Mouse (Mus musculus) inflammation-experienced regulatory T-cells, adult 6 months (primary cell): ENCODE data around the gene Dusp1. TPM values are rescaled to one million over a fixed set of nuclear protein-coding genes. Genes with fewer than 3 reads are reported as not detected.
A peak's percentile ranks its signal among the peaks of the same experiment; 100 is the strongest.

Source experiments
- ATAC-seq: one replicate; pipeline ENCODE4 v1.8.0; 2017
- polyA plus RNA-seq, 3 experiments: library from polyadenylated mRNA; unstranded; fragments of 100-300 nt; shearing (Covaris generic); gene quantifications; one replicate each; pipeline ENCODE4 v1.2.1; 2017

Gene Dusp1
- polyA plus RNA-seq, 3 experiments from 2014 or later: 31.4 to 56.0 (median 32.0) TPM

DNA sequence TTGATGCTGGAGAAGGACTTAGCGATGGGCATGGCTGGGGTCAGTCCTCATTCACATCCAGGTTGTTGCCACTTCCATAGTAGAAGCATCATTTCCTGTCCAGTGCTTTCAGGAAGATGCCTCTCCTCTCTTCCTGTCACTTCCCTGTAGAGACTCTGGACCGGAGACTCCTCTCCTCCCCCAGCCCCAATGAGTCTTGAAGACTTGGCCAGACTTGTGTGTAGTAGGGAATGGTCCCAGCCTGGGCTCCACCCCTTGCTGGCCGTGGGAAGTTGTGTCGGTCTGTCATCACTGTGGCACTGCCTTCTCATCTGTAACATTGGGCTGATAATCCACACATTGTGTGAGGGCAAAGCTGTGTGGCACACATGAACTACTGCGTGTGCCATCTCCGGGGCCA lies 21.7 kb upstream of the Dusp1 start:
- no peak for ATAC-seq

DNA sequence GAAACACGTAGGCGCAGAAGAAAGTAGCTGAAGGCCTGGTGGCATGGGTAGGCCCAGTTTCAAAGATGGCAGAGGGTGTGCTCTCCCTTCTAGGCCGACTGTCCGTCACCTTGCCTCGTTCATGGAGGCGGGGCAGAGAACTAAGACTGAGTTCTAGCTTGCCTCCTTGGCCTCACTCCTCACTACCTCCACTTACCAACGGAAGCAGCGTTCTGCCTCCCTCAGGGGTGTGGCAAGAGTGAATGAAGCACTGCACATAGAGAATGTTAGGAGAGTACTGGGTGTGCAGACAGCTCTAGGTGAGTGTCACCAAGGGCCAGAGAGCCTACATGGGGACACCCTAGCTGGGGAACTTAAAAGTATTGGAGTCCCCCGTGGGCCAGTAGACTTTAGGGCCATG lies 21.1 kb upstream of the Dusp1 start:
- ATAC-seq: no peak

DNA sequence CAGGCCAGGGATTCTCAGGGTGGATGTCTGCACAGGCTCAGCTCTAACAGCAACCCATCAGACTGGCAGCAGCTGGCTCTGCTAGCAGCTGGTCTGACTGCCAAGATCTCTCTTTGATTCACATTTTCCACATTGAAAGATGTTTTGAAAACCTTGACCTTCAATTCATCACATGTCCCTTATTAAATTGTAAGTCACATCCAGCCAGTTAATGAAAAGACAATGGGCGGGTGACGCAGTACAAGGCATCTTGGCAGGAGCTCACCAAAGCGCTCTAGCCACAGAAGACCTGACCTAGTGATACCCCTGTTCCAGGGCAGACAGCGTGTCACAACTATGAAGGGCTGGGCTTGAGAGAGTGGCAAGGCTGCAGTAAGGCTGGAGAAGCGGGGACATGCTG lies 20.4 kb upstream of the Dusp1 start:
- ATAC-seq: no peak

DNA sequence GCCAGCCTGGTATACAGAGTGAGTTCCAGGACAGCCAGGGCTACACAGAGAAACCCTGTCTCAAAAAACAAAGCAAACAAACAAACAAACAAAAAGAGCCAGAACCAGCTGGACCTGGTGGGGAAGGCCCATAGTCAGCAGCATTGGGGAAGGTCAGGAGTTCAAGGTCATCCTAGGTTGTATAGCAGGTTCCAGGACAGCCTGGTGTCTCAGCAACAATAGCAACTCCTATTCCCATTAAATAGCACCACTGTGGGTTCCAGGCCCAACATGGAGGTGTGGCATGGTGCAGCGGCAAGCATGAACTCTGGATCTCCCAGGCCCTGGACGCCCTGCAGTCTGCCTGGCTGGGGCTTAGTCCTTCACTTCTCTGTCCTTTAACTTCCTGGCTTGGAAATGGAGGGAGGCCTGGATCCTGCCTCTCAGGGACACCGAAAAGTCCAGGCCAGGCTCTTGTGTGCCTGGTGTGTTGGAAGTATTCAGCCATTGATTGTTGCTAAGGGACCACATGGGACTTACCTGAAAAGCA lies 19.0 kb upstream of the Dusp1 start:
- no peak for ATAC-seq

DNA sequence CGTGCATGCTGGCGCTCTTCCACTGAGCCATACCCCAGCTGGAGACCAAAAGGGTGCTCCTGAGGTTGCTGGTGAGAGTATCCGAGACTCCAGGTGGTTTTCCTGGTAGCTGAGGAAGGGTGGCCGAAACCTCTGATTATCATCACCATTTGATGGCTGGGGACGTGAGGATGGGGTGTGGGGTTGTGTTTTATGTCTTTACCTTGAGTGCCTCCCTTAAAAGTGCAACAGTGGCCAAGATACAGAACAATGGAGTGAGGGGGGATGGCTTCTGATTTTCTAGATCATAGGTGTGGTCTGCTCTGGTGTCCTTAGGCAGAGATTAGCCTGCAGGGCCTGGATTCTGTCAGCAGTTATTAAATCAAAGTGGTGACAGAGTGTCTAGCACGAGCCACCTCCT lies 17.5 kb upstream of the Dusp1 start:
- no peak for ATAC-seq

DNA sequence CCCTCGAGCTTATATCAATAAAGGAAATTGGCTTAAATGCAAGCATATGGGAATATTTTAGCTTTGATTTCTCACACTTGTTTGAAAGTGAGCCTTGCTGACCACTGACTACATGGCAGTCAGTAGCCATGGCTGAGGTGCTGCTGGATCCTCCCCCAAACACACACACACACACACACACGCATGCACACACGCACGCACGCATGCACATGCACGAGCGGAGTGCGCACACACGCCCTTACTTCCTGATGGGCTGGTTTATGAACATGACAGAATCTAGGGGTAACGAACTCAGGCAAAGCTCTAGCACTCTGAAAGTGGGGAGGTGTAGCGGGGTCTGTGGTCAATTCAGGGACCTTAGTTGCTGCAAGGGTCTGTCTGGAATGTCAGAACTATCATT lies 16.8 kb upstream of the Dusp1 start:
- no peak for ATAC-seq

DNA sequence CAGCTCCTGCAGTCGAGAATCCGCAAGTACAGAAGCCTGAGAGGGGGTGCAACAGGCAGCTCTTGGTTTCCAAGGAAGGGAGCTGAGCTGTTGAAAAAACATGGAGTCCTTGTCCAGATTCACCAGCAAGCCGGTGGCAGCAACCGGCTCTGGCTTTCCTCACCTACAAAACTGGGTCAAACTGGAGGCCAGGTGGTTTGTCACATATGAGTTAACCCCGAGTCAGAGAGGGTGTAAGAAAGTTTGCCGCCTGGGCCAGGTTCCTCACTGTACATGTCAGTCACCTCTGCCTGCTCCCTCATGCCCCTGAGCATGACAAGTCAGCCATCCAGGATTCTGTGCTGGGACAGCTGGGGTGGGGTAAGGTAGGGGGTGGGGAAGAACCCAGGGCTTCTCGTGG lies 16.2 kb upstream of the Dusp1 start:
- no peak for ATAC-seq

DNA sequence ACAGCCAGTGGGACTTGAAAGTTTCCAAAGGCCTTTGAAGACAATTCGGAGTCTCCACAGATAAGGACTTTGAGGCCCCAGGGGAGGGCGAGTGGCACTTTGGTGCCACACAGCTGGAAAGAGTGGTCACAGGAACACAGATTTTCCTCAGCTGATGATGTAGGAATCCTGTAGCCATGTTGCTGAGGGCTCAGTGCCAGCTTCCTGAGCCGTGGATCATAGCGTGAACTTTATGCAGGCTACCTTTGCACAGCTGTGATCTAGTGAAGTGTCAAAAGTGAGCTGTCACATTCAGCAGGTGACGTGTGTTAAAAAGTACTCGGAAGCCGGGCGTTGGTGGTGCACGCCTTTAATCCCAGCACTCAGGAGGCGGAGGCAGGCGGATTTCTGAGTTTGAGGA lies 15.4 kb upstream of the Dusp1 start:
- ATAC-seq: no peak

DNA sequence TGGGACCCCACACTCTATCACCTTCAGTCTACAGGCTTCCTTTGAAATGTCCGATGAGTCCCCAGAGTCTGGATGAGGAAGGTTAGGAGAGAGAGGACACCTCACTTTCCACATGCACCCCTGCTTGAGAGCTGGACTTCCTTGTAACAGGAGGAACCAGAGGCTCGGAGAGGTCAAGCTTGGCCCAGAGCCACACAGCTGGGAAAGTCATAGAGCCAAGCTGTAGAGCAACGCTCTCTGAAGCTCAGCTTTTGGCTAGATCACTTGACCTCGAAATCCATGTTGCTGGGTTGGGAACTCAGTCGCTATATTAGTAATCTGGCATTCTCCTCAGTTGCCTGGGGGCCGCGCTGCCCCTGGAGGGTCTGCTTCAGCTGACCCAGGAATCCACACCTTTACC lies 14.9 kb upstream of the Dusp1 start:
- no peak for ATAC-seq

DNA sequence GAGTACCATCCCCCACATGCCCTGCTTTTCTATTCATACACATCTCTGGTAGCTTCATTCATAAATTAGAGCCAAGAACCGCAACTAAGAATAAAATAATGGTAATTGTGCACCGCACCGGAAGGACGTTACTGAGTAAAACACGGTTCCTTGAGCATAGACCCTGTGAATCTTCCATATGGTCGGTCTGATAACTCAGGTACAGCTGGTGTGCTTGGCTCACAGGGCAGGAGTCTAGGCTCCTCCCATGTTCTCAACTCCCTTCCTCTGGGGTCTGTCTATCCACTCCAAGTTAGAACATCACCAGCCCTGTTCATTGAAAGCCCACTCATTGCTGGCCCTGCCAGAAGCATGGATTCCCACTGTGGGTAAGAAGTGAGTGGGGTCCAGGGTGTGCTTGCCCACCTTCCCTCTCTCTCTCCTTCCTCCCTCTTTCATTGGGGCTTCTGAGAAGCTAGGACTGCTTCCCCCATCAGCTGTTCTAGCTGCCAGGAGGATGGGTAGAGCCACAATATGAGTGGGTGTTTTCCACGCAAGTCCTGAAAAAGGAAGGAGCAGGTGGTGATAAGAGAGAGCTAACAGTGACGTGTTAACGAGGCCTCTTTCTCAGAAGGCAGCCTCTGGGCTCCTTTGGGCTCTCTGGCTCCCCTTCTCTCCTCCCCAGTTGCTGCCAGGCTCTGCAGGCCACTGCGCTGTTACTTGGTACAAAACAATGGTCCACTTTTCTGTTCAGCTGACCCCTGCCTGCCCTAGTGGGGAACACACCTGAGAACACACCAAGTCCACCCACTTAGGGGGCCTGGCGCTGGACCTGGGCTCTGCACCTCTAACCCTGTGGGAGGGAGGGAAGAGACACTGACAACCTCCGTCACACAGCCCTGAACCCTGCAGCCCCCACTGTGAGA lies 14.1 kb upstream of the Dusp1 start:
- ATAC-seq: no peak

DNA sequence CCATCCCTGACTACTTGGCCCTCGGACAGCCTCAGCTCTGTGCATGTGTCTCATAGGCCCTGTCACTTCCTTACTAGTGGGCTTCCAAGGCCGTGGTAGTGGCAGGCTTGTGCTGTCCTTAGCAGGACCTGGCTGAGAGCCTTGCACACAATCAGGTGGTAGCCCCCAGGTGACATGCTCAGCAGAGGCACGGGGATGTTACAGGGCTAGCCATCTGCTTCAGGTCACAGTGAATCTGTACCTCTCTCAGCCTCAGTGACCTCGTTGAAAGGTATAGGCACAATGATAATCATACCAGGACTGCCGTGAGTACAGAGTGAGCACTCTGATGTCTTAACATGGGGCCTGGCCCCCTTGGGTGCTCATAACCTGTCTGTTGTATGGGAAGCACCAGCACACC lies 12.8 kb upstream of the Dusp1 start:
- no peak for ATAC-seq

DNA sequence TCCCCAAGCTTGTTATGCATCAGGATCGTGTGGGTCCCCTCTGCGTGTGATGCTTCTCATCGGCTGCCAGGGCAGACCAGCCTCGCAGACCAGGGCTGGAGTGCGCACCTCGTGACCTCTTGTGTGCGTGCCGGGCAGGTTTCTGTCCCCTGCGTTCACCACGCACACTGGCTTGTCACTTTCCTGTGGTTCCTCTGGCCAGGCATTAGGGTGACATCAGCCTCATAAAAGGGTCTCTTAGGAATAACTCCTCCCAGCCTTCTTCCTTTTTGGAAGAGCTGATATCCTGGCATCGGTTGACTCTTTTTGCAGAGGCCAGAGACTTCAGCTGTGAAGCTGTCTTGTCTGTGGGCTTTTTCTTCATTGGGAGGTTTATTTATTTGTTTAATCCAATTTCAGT lies 12.2 kb upstream of the Dusp1 start:
- ATAC-seq: no peak

DNA sequence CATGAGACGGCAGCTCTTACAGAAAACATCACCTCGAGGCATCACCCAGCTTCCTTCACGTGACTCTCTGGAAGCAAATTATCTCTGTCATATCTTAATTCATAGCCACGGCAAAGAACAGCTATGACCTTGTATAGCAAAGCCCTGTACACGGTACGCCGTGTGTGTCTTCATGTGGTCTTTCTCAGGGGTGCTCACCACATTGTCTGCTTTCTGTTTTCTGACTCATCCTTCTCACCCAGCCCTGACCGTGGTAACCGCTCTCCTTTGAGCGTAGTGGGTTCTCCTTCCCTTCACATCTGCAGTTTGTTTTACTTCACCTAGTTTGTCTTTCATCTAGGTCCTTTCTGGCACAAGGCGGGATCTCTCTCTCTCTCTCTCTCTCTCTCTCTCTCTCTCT lies 10.3 kb upstream of the Dusp1 start:
- ATAC-seq: peak; percentile 91

DNA sequence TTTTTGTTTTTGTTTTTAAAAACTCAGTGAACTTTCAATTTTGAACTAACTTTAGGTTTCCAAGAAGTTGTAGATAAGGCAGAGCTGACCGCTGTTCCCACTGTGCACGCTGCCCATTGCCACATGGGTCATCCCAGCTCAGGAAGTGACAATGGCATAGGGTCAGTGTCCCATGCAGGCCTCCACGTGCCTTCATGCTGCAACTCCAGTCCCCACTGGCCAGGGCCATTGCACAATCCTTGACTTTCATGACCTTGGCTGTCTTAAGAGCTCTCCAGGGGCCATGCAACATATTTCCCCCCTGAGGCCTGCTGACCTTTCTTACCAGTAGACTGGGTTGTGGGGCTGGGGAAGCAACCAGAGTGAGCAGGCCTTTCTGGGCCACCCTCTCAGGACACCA lies 9.4 kb upstream of the Dusp1 start:
- no peak for ATAC-seq

DNA sequence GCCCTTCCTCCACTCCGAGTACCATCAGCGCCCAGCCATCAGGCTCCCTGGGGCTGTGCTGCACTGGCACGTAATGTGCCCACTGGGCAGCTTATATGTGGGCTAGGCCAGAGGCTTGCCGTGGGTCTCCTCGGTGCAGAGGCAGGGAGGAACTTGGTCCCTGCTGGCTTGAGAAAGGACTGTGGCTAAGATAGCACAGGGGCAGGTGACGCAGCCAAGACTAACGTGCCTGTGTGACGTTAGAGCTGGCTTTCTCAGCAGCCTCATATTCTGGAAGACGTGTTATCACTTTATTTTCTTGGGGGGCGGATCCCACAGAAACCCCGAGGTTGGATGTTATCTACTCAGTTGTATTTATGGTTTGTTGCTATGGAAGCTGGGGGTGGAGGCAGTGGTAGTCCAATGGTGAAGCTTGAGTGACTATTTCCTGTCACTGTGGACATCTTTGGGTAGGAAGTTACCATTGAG lies 8.8 kb upstream of the Dusp1 start:
- peak; percentile 42 for ATAC-seq

DNA sequence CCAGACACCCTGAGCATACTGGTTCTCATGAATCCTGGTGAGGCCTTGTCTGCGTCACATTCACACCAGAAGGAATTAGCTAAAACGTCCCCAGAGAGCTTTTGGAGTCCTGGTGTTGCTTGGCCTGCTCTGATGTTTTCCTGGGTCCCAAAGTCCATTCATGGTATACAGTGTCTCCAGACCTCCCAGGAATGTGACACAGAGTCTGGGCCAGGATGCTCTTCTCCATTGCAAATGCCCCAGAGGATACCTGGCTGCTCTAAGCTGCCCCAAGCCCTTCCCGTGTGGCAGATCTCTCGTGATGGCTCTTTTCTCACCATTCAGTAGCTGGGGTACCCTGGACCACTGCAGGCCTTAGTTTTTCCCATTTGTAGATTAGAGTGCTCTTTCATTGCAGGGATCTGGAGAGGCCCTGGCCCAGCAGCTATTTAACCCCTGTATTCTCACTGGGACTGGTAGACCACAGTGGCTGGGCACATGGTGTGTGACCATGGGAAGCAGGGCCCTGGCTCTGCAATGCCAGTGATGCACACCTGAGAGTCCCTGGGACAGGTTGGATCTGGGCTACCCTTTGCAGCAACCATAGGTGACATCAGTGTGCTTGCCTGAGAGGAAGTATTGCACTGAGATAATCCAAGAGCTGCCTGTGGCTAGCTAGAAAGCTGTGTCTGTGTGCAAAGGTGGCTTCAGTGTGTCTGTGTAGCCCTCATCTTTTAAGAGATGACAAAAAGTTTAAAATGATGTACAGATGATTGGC lies 7.8 kb upstream of the Dusp1 start:
- ATAC-seq: no peak

DNA sequence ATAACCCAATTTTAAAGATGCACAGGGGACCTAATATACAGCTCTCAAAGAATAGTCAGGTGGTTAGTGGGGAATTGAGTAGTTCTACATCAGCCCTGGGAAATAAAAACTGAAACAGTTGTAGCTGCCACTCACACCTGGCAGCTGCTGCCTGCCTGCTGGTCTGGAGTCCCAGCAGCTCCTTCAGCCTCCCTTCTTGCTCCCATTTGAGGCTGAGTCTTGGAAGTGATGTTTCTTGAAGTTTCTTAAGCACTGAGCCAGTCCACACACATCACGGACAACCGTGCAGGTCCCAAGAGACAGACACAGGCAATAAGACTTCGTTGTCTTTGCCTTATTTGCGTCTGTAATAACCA lies 5.9 kb upstream of the Dusp1 start:
- ATAC-seq: no peak

DNA sequence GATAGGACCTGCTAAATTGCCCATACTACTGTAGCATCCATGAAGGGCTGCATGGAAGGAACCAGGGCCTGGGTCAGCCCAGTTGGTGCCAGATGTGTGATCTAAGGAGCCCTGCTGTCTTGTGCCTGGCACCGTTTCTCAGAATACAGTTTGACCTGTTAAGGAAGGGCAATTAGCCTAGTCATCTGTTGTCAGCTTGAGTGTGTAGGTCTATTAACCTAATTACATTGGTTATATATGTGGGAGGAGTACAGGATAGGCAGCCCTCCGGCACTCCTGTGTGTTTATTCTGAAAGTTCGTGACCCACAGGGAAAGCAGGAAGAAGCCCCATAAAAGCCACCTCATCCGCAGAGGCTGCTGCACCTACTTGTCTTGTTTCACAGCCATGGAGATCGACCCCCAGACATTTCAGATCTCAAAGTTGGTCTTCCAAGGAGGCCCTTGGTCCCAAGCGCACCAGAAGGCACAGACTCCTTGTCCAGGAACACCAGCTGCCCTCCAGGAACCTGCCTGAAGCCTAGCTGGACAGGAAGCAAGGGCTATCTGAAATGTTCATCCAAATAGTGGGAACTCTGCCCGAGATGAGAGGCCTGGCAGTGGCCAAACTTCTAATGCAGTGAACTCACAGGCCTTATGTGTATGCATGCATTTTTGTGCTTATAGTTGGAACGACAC lies 5.4 kb upstream of the Dusp1 start:
- no peak for ATAC-seq

DNA sequence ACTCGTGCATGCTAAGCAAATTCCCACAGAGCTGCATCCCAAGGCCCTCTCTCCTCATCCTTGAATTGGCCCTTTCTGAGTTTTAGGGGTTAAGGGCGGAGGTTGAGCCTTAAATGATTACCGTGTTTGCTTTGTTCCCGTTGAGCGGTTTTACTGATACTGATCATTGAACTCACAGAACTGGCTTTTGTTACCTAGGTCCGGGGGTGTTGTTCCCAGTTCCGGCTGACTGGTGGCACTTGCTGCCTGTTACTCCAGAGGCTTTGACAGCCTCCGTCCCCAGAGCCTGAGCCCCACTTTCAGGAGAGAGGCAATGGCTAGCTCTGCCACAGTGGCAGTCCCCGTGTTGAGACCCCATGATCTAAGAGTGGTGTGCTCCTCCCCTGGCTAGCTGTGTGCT lies 2.5 kb upstream of the Dusp1 start:
- no peak for ATAC-seq

DNA sequence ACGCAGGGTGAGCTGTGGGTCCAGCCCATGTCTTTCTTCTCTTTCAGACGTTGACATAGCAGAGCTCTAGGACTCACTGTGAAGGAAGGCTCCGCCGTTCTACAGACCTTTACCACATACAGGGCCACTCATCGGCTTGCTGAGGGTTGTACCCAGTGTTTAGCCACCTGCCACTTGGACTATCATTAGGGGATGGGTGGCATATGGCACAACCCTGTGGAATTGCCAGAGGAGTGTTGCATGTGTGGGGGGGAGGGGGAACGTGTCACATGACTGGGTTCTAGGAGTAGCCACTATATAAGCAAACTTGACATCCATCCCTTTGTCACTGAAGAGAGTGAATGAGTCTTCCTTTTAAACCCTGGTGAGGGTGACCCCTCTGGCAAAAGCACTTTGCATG lies 1.5 kb upstream of the Dusp1 start:
- no peak for ATAC-seq

DNA sequence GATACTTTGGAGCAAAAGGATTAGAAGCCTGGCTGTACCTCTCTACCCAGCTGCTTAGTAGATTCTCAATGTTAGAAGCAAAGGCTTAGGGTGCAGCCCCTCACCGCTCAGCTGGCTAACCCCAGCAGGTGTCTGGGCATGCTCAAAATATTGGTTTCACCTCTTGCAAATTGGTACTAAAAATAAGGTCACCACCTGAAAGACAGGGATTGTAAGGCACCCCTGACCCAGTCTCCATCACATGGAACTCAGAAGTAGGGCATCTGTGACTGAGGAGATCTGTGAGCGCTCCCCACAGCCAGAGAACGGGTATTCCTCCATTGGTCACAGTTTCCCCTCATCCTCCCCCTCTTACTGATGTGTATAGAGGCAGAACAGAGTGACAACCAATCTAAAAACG lies 364 bp upstream of the Dusp1 start:
- ATAC-seq: no peak

DNA sequence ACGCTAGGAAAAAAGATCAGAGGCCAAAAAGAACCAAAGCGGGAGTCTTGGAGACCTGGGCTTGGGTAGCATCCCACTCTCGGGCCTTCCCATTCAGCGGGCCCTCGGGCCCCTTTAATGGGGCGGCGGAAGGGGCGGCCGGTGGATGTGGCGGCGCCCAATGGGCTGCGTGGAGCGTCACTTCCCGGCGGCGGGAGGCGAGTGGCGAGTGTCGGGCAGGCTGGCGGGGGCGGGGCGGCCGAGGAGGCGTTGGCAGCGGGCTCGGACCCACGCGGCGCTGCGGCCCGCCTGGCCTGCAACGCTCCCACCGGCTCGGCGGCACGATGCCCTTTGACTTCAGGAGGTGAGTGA lies 663 bp downstream of the Dusp1 start, which contains the start of gene Ergic1:
Ergic1 (plus strand) TSS at position 200 of the 351 bp plus-strand sequence.
- ATAC-seq: peak; percentile 84
